Mouse (Mus musculus) urinary bladder, postnatal 10 days (tissue): ENCODE data around the gene Proca1.

Experiments used
- DNase-seq: peaks from one replicate; pipeline ENCODE4 v3.0.0; 2022; ENCODE audit warnings: low spot score

The Proca1 gene

DNA sequence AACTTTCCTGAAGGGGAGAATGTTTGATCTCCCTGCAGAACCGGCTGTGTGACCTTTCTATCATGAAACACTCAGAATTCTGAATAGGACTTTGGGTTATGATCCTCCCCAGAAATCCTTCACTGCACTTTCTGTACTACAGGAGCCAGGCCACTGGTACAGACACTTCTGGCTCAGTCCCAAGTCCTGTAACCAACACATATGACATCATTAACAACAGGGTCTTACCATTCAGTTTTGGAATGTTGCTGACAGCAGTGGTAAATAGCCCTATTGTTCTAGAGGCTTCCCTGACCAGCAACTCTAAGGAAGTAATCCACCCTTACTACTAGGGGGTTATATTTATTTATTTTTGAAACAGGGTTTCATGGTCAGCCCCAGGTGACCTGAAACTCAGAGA lies at the start of gene Proca1:
Gene Proca1, plus strand, starts transcription at position 280 of the 400 bp plus-strand sequence.
- DNase-seq = no peak

DNA sequence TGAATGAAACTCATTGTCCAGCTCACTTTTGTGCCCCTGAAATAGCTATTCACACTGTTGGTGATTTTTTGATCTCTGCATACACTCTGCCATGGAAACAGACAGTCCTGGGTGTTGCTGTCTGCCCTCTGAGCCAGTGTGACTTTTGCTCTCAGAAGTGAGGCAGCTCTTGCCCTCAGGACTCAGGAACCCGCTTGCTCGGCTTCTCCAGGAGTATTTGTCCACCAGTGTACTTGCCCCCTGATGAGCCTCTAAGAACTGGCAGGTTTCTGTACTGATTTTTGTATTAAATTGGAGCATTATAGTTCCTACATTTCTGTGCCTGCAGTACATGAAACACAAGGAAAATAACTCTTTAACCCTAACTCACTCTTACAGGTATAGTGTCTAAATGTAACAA lies 49.7 kb upstream of the Proca1 start:
- no peak for DNase-seq

DNA sequence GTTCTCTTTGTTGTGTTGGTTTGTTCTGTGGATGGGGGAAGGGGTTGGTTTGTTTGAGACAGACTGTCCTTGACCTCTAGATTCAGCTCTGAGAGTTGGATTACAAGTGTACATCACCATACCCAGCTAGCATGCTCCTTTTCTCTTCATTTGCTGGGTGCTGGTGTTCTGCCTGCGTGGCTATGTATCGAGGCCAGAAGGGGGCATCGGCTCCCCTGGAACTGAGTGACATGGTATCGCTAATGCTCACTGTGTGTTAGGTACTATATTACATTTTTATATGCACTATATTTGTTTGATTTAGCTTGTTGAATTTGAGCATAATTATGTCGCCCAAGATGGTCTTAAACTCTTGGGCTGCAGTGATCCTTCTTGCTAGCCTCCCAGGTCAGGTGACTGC lies 47.0 kb upstream of the Proca1 start:
- DNase-seq = no peak

DNA sequence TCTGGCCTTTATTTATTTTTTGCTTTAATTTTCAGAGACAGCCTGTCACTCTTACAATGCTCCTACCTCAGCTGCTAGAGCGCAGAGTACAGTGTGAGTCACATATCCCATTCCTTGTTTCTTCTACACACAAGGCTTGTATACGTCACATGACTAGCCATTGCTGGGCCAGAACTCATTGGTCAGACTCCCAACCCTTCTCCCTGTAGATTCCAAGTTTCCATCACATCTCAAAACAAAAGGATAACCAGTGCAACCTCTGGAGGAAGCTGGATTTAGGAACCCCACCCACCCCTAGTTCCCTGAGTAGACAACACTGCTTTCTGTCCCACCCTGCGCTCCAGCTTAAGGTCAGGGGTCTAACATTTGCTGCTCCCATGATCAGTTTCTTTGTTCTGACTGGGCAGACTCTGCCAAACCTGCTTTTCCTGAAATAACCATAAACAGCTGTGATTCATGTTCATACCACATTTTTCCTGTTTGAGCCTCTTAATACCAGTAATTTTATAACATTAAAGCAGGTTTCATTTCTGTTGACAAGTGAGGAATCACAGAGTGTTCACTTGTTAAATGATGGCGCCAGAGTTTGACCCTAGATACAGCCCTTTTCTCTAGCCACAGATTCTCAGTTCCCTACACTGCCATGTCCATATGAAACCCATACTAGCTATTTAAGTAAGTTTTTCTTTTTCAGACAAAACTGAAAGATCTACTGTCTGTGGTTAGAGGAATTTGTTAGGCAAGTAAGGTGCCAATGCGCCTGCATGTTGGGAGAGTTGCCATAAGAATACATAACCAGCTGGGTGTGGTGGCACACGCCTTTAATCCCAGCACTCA lies 46.3 kb upstream of the Proca1 start:
- DNase-seq = no peak

DNA sequence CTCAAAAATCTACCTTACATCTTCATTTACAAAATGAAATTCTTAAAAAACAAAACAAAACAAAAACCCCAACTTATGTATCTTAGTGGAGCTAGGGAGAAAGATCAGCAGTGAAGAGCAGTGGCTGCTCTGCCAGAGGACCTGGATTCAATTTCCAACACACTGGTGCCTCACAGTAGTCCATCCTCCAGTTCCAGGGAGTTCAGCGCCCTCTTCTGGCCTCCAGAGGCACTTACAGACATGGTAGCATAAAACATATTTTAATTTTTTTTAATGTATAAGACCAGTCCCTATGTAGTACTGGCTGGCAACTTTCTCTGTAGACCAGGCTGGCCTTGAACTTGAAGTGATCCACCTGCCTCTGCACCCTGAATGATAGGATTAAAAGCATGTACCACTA lies 42.0 kb upstream of the Proca1 start:
- no peak for DNase-seq

DNA sequence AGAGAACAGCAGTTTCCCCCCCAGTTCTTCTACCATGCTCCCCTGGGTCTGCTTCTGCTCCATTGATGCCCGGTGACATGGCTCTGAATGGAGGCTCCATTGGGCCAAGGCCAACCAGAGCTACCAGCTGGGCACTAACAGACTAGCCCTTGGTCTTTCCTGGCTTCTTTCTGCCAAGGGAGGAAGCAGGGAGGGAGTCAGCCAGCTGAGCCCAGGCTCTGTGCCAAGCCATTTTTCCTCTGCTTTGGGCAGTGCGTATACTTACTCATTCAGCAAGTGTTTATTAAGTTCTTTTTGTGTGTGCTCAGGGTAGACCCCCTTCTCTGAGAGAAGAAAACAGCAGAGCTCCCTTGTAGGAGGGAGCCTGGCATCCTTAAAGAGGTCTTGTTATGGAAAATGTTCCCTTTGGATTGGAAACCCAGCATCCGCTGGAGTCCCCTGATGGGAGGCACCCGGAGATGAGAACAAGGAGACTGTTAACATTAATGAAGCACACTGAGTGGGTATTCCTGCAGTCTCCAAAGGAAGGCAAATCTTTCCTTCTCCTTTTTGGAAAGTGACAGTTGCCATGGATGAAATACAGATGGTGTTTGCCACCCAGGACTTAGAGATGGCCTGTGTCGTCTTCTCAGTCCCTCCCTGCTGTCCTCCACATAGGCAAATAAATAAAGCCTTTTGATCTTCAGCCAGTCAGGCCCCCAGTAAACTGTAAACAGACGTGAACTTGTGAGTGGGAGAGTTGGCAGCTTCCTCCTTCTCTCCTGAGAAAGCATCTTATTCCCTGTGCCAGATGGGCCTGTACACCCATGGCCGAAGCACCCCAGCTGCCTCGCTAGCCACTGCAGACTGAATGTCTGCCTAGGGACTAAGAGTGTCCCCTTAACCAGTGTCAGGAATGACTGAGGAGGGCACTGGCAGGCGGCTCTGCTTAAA lies 40.6 kb upstream of the Proca1 start:
- no peak for DNase-seq

DNA sequence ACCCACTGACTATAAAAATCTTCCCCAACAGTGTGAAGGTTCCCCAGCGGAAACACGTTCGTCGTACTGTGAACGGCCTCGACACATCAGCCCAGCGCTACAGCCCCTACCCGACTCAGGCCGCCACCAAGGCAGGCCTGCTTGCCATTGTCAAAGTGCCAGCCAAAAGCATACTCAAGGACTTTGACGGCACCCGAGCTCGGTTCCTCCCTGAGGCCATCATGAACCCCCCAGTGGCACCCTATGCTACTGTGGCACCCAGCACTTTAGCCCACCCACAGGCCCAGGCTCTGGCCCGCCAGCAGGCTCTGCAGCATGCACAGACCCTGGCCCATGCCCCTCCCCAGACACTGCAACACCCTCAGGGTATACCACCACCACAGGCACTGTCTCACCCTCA lies 39.4 kb upstream of the Proca1 start:
- DNase-seq = no peak

DNA sequence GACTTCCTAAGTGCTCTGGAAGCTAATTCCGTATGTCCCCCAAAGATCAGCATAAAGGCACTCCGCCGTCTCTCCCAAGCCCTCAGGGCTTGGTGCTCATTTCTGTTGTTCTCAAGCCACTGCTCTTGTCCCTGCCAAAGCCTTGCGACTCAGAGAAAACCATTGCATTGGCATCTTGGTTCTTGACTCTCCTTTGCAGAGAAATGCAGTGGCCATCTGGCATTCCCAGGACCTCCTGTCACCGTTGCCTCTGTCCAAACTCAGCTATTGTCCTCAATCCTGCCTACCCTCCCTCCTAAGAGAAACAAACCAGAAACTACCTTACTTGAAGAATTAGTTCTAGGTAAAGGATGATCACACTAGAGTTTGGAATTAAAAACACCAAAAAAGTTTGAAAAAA lies 37.5 kb upstream of the Proca1 start:
- DNase-seq = no peak

DNA sequence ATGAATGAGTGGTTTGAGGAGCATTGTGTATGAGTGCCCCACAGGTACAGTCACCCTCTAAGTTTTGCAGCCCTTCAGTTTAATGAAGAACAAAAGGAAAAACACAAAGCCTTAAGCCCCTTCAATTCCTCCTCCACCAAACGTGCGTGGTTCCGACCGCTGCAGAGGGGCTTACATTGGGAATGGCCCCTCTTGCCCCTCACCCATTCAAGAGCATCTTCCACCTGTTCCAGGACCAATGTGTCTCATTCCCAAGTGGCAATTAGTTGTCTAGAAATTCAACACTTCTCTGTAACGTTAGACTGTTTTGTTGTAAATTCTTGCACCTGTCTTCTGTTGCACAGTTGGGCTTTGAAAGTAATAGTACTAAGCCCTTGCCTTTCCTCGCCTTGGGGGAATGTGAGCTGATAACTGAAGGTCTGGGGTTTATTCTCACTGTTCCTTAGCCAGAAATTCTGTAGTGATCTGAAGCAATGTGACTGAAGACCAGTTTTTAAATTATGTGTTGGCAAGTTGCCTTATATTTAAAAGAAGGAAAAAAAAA lies 37.0 kb upstream of the Proca1 start:
- DNase-seq = no peak

DNA sequence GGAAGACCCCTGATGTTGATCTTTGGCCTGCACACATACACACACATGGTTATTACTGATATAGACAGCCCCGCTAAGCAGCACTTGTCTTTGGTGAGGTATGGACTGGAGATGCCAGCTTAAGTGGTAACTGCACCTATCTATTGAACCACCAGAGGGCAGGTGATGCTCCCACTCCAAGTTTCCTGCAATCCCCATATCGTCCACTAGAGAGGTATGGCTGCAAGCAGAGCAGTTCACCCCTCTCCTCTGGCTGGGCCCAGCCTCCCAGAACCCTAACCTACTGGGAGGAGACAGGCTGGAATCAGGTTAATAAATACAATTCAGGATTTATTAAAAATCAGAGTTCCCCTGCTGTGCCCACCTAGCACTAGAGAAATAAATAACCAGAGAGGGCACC lies 34.1 kb upstream of the Proca1 start:
- no peak for DNase-seq

DNA sequence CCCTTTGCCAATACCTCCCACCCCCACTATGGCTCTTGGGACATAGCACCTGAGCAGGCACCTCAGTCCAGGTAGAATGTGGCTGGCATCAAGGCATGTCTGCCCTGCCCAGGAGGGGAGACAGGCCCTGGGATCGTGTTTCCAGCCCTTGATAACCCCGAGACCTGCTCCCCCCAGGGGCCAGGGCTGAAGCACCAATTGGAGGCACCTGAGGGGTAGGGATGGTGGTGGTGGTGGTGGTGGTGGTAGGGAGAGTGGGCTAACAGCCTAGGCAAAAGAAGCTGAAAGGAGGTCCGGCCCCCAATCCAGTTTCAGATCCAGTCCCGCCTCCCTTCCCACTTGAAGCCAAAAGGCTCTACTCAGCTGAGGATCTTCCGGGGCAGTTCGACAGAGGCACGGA lies 33.6 kb upstream of the Proca1 start:
- no peak for DNase-seq

DNA sequence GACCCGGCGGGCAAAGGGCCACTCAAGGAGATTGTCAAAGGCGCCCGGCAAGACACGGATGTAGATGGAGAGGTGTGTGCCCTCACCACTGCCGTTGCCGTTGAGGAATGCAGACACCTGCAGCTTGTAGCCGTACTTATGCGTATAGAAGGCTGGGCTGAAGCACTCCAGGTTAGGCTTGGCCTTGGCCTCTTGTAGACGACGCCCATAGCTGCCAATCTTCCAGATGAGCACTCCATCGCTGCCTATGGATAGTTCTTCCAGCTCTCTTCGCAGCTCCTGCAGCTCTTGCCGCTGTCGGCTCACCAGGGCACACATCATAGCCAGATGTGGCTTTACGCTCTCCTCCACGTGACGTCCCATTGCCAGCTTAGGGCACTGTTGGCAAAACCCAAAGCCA lies 33.0 kb upstream of the Proca1 start:
- no peak for DNase-seq

DNA sequence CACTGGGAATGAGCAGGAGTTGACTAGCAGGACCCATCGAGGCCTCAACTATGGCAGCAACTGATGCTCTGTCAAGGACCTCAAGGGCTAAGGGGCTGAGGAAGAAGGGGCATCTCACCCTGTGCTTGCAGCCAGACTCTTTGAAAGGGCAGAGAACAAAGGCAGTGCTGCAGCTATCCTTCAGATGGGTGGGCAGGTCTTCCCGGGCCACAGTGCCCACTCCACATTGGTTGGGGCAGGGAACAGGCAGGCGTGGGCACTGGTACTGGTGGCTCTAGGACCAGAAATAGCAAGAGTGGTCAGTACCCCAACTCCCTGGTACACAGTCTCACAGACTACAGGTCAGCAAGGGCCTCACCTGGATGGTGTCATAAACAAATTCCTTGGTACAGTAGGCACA lies 32.5 kb upstream of the Proca1 start:
- no peak for DNase-seq

DNA sequence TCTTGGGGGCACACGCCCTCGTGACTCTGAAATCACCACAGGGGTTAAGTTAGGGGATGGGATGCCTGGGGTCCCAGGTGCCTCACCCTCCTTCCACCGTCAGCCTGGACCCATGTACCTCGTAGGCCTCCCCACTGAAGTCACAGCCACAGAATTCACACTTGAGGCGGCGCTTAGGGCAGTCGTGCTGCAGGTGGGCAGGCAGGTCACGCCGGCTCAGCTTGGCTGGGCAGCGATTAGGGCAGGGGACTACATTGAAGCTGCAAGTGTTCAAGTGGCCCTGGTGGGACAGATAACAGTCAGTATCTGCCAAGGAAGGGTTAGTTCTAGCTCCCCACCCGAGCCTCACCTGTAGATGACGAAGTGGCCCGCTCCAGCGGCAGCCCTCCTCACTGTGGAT lies 32.0 kb upstream of the Proca1 start:
- no peak for DNase-seq

DNA sequence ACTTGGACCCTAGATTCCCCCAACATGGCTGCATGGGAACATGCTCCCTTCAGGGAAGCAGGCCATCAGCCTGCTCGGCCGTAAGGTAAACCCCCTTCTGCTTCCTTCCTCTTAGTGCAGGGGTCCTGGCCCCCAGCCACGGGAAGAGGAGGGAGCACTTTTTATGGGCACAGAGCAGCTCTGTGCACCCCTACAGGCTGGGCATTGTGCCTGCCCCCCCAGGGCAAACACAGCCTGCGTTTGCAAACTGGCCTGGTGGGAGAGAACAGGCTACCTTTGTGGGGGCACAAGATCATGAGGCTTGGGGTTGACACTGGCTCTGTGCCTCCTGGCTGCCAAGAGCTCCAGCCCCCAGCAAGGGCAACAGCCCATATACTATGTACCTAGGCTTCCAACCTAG lies 31.2 kb upstream of the Proca1 start:
- DNase-seq = no peak

DNA sequence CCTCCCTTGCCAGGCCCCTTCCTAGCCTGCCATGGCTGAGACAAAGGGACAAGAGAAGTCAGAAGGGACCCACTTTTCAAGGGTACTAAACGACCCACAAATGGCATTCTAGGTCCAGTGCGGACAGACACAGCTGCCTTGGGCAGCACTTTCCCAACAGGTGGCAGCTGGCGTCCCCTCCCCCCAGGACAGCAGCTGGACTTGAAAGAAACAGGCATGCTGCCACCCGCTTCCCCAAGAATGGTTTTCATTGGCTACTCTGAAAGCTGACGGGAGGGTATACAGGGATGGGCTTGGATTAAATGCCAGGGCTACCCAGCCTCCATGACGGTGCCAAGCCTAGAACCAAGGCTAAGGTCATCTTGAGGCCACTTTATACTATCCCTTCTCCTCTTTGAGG lies 30.7 kb upstream of the Proca1 start:
- no peak for DNase-seq

DNA sequence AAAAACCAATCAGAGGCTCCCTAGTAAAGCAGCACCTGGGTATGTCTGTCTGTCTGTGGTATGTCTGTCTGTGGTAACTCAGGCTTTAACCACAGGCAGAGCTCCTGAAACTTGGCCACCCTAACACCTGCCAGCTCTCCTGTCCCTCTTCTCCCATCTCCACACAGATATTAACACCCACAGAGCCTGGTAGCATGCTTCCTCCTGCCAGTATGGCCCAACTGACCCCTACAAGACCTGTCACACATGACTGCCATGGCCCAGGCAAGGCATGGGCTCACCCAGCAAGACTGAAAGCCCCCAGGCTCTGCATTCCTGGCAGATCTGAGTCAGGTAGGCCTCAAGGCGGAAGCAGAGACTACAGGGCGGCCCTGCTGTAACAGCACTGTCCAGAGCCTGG lies 30.1 kb upstream of the Proca1 start:
- no peak for DNase-seq

DNA sequence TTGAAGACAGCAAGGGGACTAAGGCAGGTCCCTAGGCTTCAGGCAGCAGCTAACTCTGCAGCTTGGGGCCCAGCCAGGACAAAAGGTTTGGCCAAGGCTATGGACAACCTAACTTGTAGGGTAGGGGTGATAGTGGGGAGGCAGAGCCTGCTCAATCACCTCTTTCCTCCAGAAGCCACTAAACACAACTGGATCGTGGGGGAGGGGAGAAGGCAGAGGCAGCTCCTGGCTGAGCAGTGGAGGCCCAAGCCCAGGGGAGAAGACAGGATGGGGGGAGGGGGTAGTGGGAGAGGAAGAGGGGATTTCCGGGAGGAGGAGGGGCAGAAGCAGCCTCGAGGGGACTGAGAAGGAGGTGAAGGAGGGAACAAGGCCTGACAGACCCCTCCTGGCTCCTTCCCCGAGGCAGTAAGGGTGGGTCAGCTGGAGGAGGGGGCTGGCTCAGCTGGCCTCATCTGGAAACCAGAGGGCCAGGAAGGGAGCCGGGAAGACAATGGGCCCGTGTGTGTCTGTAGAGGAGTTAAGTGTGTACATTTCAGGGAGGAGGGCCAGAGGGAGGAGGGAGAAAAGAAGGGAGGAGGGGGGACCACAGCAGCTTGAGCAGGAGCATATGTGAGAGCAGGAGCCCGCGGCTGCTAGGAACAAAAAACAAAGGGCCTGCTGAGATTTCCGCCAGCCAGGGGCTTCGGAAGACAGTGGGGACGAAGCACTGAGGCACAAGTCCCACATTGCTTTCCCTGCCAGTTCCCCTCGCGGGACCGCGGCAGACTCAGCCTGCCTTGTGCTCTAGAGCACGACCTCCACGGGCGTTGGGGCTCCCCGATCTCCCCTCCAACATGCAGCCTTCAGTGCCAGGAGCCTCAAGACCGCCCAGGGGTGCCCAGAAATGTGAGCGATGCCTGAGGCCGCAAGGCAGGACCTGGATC lies 29.2 kb upstream of the Proca1 start:
- no peak for DNase-seq

DNA sequence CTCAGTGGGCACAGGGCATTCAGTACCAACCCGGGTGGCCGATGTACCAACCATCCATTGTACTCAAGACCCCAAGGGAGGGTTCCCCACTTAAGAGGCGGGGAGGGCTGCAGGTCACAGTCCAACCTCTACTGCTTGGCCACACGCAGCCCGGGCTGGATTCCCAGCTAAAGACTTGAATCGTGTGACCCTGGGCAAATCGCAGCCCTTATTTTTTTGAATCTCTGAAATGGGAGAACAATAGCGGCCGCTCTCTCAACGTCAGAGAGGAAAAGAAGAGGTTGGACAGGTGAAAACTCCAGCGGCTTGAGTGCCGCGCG lies 28.6 kb upstream of the Proca1 start:
- DNase-seq = no peak

DNA sequence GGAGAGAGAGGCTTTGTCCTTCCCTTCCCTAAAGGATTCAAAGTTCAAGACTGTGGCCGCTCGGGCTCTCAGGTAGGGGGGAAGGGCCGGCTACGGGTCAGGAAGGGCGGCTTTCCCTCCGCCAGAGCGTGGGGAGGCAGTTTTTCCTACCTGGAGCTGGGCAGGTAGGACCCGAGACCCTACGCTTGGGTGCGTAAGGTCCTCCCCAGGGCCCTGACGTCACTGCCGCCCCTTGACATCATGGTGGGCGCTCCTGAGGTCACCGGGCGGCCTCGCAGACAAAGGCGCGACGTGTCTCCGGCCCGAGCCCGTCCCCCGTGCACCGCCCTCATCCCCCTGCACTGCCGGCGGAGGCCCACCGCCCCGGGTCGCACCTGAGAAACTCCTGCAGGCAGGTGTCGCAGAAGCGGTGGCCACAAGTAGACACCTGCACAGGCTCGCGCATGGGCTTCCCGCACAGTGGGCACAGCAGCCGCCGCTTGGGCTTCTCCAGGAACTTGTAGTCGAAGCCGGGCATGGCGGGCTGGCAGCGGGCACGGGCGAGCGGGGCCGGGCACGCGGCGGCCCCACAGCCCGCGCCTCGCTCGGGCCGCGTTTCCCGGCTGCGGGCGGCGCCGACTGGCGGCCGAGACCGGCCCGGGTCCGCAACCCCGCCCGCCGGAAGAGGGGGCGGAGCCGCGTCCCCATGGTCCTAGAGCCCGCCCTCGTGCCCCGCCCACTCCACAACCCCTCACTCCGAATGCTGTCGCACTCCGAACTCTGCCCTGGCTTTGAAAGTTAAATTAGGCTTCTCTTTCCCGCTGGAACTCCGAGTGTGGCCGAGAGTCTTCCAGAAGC lies 28.1 kb upstream of the Proca1 start, which contains the start of gene Traf4:
Gene Traf4, minus strand, starts transcription at position 666 of the 837 bp plus-strand sequence.
- DNase-seq = no peak

DNA sequence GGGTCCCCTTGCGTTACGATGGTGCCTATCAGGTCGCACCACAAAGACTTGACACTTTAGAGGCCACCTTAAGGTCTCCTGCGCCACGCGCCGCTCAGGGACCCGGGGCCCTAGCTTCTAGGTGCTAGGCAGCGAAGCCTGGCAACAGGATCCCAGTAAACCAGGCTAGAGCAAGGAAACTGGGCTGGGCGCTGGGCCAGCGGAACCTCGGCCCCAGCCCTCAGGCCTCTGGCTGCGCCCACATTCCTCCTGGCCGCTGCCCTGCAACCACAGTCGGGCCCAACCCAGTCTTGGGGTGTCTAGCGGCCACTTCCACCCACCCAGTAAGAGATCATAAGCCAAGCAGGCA lies 27.5 kb upstream of the Proca1 start:
- DNase-seq = no peak
